Mouse (Mus musculus) CH12.LX (cell line): Measurements from ENCODE around the gene Esyt2. TPM values are rescaled to one million over a fixed set of nuclear protein-coding genes. Genes with fewer than 3 reads are reported as not detected.

Experiments used
- DNase-seq: peaks from one replicate; pipeline ENCODE4 v3.0.0-alpha.2; 2013; ENCODE audit errors: extremely low read depth
- H3K27ac ChIP-seq: 2 replicates; pipeline ENCODE4 v1.5.1; 2012; ENCODE audit warnings: low read depth, mild to moderate bottlenecking, control low read depth, moderate library complexity; ENCODE audit not compliant: insufficient read depth
- H3K27me3 ChIP-seq: replicated peaks from 2 replicates; pipeline ENCODE3; 2012; ENCODE audit warnings: inconsistent platforms
- H3K36me3 ChIP-seq, 2 experiments: replicated peaks in 1 of 2; 2 replicates each; pipeline versions ENCODE3 to v1.6.1; 2012; ENCODE audit warnings: inconsistent platforms in 1 of 2, low read length in 1 of 2, mild to moderate bottlenecking in 1 of 2, mixed read lengths in 1 of 2, moderate library complexity in 1 of 2; ENCODE audit not compliant: control insufficient read depth in 1 of 2, insufficient read depth in 1 of 2
- H3K4me1 ChIP-seq, 2 experiments: 2 replicates each; pipeline ENCODE4 v1.6.1; 2012; ENCODE audit warnings: inconsistent platforms in 1 of 2, moderate library complexity in 1 of 2; ENCODE audit not compliant: insufficient read depth in 2 of 2, control insufficient read depth in 1 of 2
- H3K4me2 ChIP-seq: 2 replicates; pipeline ENCODE4 v1.6.1; 2012; ENCODE audit warnings: low read depth, mild to moderate bottlenecking, control low read depth; ENCODE audit not compliant: poor library complexity, insufficient read depth, severe bottlenecking
- H3K4me3 ChIP-seq, 3 experiments: fragments of 150-350 bp in 1 of 3; sonication (generic) in 1 of 3; replicated peaks in 1 of 3; 2 replicates each; pipeline versions ENCODE3 to v1.5.1; 2011 to 2012; ENCODE audit warnings: low read depth in 2 of 3, low read length in 2 of 3, mild to moderate bottlenecking in 2 of 3, moderate library complexity in 2 of 3, control low read depth in 1 of 3, improper control_type of control experiment in 1 of 3, inconsistent platforms in 1 of 3, mixed read lengths in 1 of 3; ENCODE audit not compliant: poor library complexity in 1 of 3
- H3K79me2 ChIP-seq: replicated peaks from 2 replicates; pipeline ENCODE4 v1.6.1; 2012; ENCODE audit warnings: mild to moderate bottlenecking, moderate library complexity; ENCODE audit not compliant: control insufficient read depth, poor library complexity, insufficient read depth, severe bottlenecking; ENCODE audit errors: extremely low read depth
- H3K9ac ChIP-seq: 2 replicates; pipeline ENCODE4 v1.6.1; 2012; ENCODE audit warnings: low read depth, mild to moderate bottlenecking, control low read depth, moderate library complexity; ENCODE audit not compliant: insufficient read depth
- H3K9me3 ChIP-seq: replicated peaks from 2 replicates; pipeline ENCODE3; 2012; ENCODE audit warnings: low read length, inconsistent platforms, mixed read lengths
- CTCF ChIP-seq, 2 experiments: IDR thresholded peaks in 1 of 2; conservative IDR thresholded peaks in 1 of 2; 2 replicates each; pipeline ENCODE4 v1.5.1; 2011 to 2012; ENCODE audit warnings: low read depth in 2 of 2, low read length in 2 of 2, improper control_type of control experiment in 1 of 2, inconsistent platforms in 1 of 2, mild to moderate bottlenecking in 1 of 2, moderate library complexity in 1 of 2
- ELF1 ChIP-seq: IDR thresholded peaks from 2 replicates; pipeline ENCODE4 v1.6.1; 2014; ENCODE audit warnings: low read depth, mild to moderate bottlenecking, inconsistent platforms, low read length, improper control_type of control experiment
- GABPA ChIP-seq: IDR thresholded peaks from 2 replicates; pipeline ENCODE4 v1.6.1; 2012; ENCODE audit warnings: low read depth, low read length, improper control_type of control experiment, inconsistent platforms; ENCODE audit not compliant: insufficient replicate concordance
- JUN ChIP-seq: IDR thresholded peaks from 2 replicates; pipeline ENCODE4 v1.6.1; 2011; ENCODE audit warnings: low read depth, mild to moderate bottlenecking, low read length, improper control_type of control experiment, moderate library complexity; ENCODE audit not compliant: insufficient read depth
- JUND ChIP-seq: conservative IDR thresholded peaks from 2 replicates; pipeline ENCODE4 v1.6.1; 2011; ENCODE audit warnings: low read depth, low read length, improper control_type of control experiment
- KAT2A ChIP-seq: IDR thresholded peaks from 2 replicates; pipeline ENCODE4 v1.6.1; 2012; ENCODE audit warnings: low read length, improper control_type of control experiment, inconsistent platforms; ENCODE audit not compliant: insufficient replicate concordance
- MAZ ChIP-seq: IDR thresholded peaks from 2 replicates; pipeline ENCODE4 v1.6.1; 2012; ENCODE audit warnings: low read depth, mild to moderate bottlenecking, inconsistent platforms, low read length, improper control_type of control experiment, moderate library complexity
- MEF2A ChIP-seq: IDR thresholded peaks from 2 replicates; pipeline ENCODE4 v1.6.1; 2014; ENCODE audit warnings: low read depth, mild to moderate bottlenecking, inconsistent platforms, low read length, improper control_type of control experiment, borderline replicate concordance
- NELFE ChIP-seq: IDR thresholded peaks from 2 replicates; pipeline ENCODE4 v1.6.1; 2011; ENCODE audit warnings: low read depth, low read length, improper control_type of control experiment
- POLR2A ChIP-seq: IDR thresholded peaks from 2 replicates; pipeline ENCODE4 v1.6.1; 2011; ENCODE audit warnings: low read depth, mild to moderate bottlenecking, improper control_type of control experiment, low read length
- RCOR1 ChIP-seq: conservative IDR thresholded peaks from 2 replicates; pipeline ENCODE4 v1.6.1; 2012; ENCODE audit warnings: low read depth, mild to moderate bottlenecking, inconsistent platforms, low read length, improper control_type of control experiment
- SMC3 ChIP-seq: IDR thresholded peaks from 2 replicates; pipeline ENCODE4 v1.6.1; 2011; ENCODE audit warnings: low read depth, low read length, improper control_type of control experiment
- TBP ChIP-seq: conservative IDR thresholded peaks from 2 replicates; pipeline ENCODE4 v1.6.1; 2011; ENCODE audit warnings: low read depth, low read length, improper control_type of control experiment
- USF1 ChIP-seq: IDR thresholded peaks from 2 replicates; pipeline ENCODE4 v1.6.1; 2014; ENCODE audit warnings: low read depth, mild to moderate bottlenecking, inconsistent platforms, low read length, improper control_type of control experiment
- USF2 ChIP-seq: conservative IDR thresholded peaks from 2 replicates; pipeline ENCODE4 v1.6.1; 2011; ENCODE audit warnings: low read depth, low read length, improper control_type of control experiment
- ZC3H11A ChIP-seq: IDR thresholded peaks from 2 replicates; pipeline ENCODE4 v1.6.1; 2012; ENCODE audit warnings: low read depth, mild to moderate bottlenecking, inconsistent platforms, low read length, improper control_type of control experiment
- ZMIZ1 ChIP-seq: IDR thresholded peaks from 2 replicates; pipeline ENCODE4 v1.6.1; 2012; ENCODE audit warnings: low read depth, mild to moderate bottlenecking, inconsistent platforms, low read length, improper control_type of control experiment
- dilution Hi-C: fragments of 300-500 bp; cut with MboI; formaldehyde crosslinking; loops from 2 replicates; pipeline ENCODE4 v1.14.3; 2020; ENCODE audit warnings: low sequenced_read_pairs; ENCODE audit not compliant: extremely low pct_unique_long_range_greater_than_20kb, extremely low pct_ligation_motif_present
- in situ Hi-C: fragments of 300-500 bp; cut with MboI; formaldehyde crosslinking; loops from 3 replicates; pipeline ENCODE4 v1.14.3; 2019; ENCODE audit warnings: low sequenced_read_pairs, low pct_ligation_motif_present, low pct_unique_long_range_greater_than_20kb, mixed read lengths
- polyA plus RNA-seq: library from polyadenylated mRNA; unstranded; fragments of >175 nt; gene quantifications from 2 replicates; pipeline ENCODE4 v1.2.1, GENCODE M21; 2012; ENCODE audit warnings: low read depth; ENCODE audit not compliant: insufficient read length
- total RNA-seq, 2 experiments: library from RNA; depleted of rRNA; stranded (reverse); fragments of 300-350 nt in 1 of 2; fragments of >200 nt in 1 of 2; gene quantifications; 2 replicates each; pipeline ENCODE4 v1.2.3; 2012 to 2014

Gene Esyt2
- total and polyA plus RNA-seq, 3 experiments: 6.9 to 12.8 (median 8.2) TPM

DNA sequence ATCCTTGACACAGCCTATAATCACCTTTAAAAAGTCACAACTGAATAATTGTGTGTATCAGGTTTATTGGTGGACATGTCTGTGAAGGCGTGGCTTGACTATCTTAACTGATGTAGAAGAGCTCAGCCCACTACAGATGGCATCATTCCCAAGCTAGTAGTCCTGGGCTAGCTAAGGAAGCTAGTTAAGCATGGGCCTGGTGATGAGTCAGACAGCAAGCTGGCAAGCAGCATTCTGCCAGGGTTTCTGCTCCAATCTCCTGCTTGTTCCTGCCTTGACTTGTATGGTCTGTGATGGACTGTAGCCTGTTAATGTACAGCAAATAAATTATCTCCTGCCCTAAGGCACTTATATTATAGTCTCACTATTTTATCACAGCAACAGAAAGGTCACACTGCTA, 36.4 kb upstream of the Esyt2 start:
- no peak overlapping the region for H3K27ac ChIP-seq
- no peaks in the 10 kb centered on the region for H3K9me3 ChIP-seq
- dilution Hi-C loops (no loop called here), in situ Hi-C loops (no loop called here)
- H3K9ac ChIP-seq: no peak overlapping the region
- H3K79me2 ChIP-seq: no peaks in the 10 kb centered on the region
- H3K4me1 ChIP-seq: peaks cover 0 to 4% of the 10 kb centered on the region in 2 experiments; a peak in 2 of 4 replicates
- no peak for DNase-seq
- H3K27me3 ChIP-seq: no peaks in the 10 kb centered on the region
- H3K4me2 ChIP-seq: no peak overlapping the region
- H3K4me3 ChIP-seq: no peak overlapping the region
- TF ChIP-seq CTCF (conservative IDR thresholded peaks at IDR 0.05 in 1 of 2, IDR thresholded peaks at IDR 0.05 in 1 of 2; ENCODE audit: low read depth in 2 of 2, low read length in 2 of 2): no peak
- peaks cover 14 to 57% of the 10 kb centered on the region in 2 experiments for H3K36me3 ChIP-seq

DNA sequence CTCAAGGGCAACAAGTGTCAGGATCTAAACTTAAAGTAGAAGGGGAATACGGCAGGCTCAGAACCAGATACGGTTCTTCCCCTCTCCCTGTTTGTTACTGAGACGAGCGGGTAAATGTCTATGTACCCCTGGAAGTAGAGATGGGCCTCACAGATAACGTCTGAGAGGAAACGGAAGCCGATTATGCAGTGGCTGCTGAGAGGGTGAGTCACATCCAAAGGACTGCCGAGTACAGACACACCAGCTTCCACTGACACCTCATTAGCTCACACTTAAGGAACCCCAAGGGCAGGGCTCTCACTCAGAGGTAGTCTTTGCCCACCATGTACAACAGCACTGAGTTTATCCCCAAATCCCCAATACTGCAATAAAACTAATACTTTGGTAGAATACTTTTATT, 26.3 kb upstream of the Esyt2 start:
- H3K36me3 ChIP-seq: peaks cover 14 to 27% of the 10 kb centered on the region in 2 experiments
- TF ChIP-seq NELFE (no peak), USF2 (no peak), TBP (no peak), ZC3H11A (no peak), ZMIZ1 (no peak), POLR2A (no peak), RCOR1 (no peak), MAZ (no peak), GABPA (no peak), ELF1 (no peak), JUN (no peak), KAT2A (no peak), JUND (no peak), SMC3 (no peak), USF1 (no peak), MEF2A (no peak)
- H3K4me1 ChIP-seq: no peaks in the 10 kb centered on the region
- in situ Hi-C loops (loop anchor here (25.0 kb wide), 1 partner anchor 333 kb away; no protein-coding TSS in a partner anchor), dilution Hi-C loops (no loop called here)
- H3K27ac ChIP-seq: no peak overlapping the region
- no peak overlapping the region for H3K4me2 ChIP-seq
- no peak for DNase-seq
- no peak overlapping the region for H3K4me3 ChIP-seq
- H3K27me3 ChIP-seq: no peaks in the 10 kb centered on the region
- no peaks in the 10 kb centered on the region for H3K79me2 ChIP-seq
- H3K9me3 ChIP-seq: no peaks in the 10 kb centered on the region
- no peak overlapping the region for H3K9ac ChIP-seq
